In genomic region chr15:60630756-60631402, GRCm38 (mm10) we compare ENCODE assay signal across 16 mouse cellular contexts.
DNase-seq lines count a peak whose midpoint lies in the region; ATAC-seq and TF ChIP-seq lines count a peak whose summit lies in the region.
"Had no signal": no experiment of that assay in that cellular context is flagged by ENCODE, and none has a peak within 500 bp of the region (broad histone marks: within the 10 kb centered on the region; RNA-seq: fewer than 3 reads in every experiment).

No protein-coding gene starts in this region.

- peak; percentile 10 for DNase-seq in layer of hippocampus, adult 11-12 months (ENCODE audit: low spot score)
- DNase-seq in layer of hippocampus, postnatal 36 days: no peak
- DNase-seq in brain, embryonic 14.5 days (ENCODE audit: low read depth): peak; percentile 83
- peak; percentile 86 for DNase-seq in forebrain, postnatal 0 days
- DNase-seq in right cerebral cortex, adult 18-20 months: peak; percentile 18
- no peak for DNase-seq in ovary, postnatal 14 days (ENCODE audit: low spot score)
- DNase-seq in MN1 (ENCODE audit: low spot score): no peak
- no peak for DNase-seq in embryo, embryonic 9.5 days (ENCODE audit: extremely low spot score)
- DNase-seq: cerebellum, adult 8-10 months; heart, adult 11 months; kidney, adult 9 months had no signal

- H3K9ac ChIP-seq in forebrain, postnatal 0 days: no peak overlapping the region
- H3K9ac ChIP-seq: heart, embryonic 15.5 days; hindbrain, embryonic 14.5 days; stomach, embryonic 15.5 days had no signal

- no peak overlapping the region for H3K4me2 ChIP-seq in forebrain, postnatal 0 days (ENCODE audit: low read depth)
- H3K4me2 ChIP-seq: heart, embryonic 15.5 days; hindbrain, embryonic 14.5 days; liver, embryonic 11.5 days; stomach, embryonic 15.5 days had no signal

- ATAC-seq in forebrain, postnatal 0 days: peak; percentile 89

- H3K27me3 ChIP-seq in forebrain, postnatal 0 days (ENCODE audit: insufficient read depth, low read length): no peaks in the 10 kb centered on the region
- H3K27me3 ChIP-seq: heart, embryonic 15.5 days; stomach, embryonic 15.5 days had no signal

- TF ChIP-seq CTCF in brain, embryonic 14.5 days (IDR thresholded peaks at IDR 0.05; ENCODE audit: borderline replicate concordance, extremely low read depth, insufficient read depth, insufficient read length): no peak
- TF ChIP-seq CTCF in forebrain, postnatal 0 days (IDR thresholded peaks at IDR 0.05; ENCODE audit: low read depth): no peak

- H3K27ac ChIP-seq in forebrain, postnatal 0 days (ENCODE audit: low read depth, low read length): no peak overlapping the region; the same call in 1 of the 2 replicates
- H3K27ac ChIP-seq: heart, embryonic 15.5 days; hindbrain, embryonic 14.5 days; layer of hippocampus, adult 2 months; stomach, embryonic 15.5 days had no signal

- 52% methylated on average over 7 of the region's 7 CpGs for WGBS in forebrain, postnatal 0 days

- H3K9me3 ChIP-seq in forebrain, postnatal 0 days (ENCODE audit: low read length): no peaks in the 10 kb centered on the region
- H3K9me3 ChIP-seq: heart, embryonic 15.5 days; stomach, embryonic 15.5 days had no signal

- no peak overlapping the region for H3K4me3 ChIP-seq in forebrain, postnatal 0 days (ENCODE audit: low read depth, low read length)
- H3K4me3 ChIP-seq: heart, embryonic 15.5 days; layer of hippocampus, adult 2 months; stomach, embryonic 15.5 days had no signal

- TF ChIP-seq POLR2A in brain, embryonic 14.5 days (IDR thresholded peaks at IDR 0.05; ENCODE audit: borderline replicate concordance, extremely low read depth, insufficient read depth, insufficient read length, poor library complexity, severe bottlenecking): no peak

- H3K36me3 ChIP-seq in forebrain, postnatal 0 days (ENCODE audit: insufficient read depth): no peaks in the 10 kb centered on the region
- H3K36me3 ChIP-seq: heart, embryonic 15.5 days; stomach, embryonic 15.5 days had no signal

- H3K4me1 ChIP-seq in forebrain, postnatal 0 days (ENCODE audit: insufficient read depth): no peaks in the 10 kb centered on the region
- H3K4me1 ChIP-seq: heart, embryonic 15.5 days; stomach, embryonic 15.5 days had no signal

Comparison
In these comparisons a context has a peak if more than half of its experiments do, and no peak if none do; other contexts are left out.
1. DNase-seq: peak in layer of hippocampus, adult 11-12 months (single experiment), brain, embryonic 14.5 days (single experiment), forebrain, postnatal 0 days (single experiment) and right cerebral cortex, adult 18-20 months (single experiment); none in layer of hippocampus, postnatal 36 days (0 of 2), ovary, postnatal 14 days (single experiment), MN1 (single experiment) and embryo, embryonic 9.5 days (single experiment).